Mouse (Mus musculus): ENCODE measurements around the gene Cacng8.

GRCm38 (mm10) chr7:3391809-3392208 is 1.3 kb downstream of the Cacng8 start:
- TF ChIP-seq CTCF (IDR thresholded peaks at IDR 0.05; ENCODE audit: borderline replicate concordance, extremely low read depth, insufficient read depth, insufficient read length), result no peak
- no peak for TF ChIP-seq POLR2A (IDR thresholded peaks at IDR 0.05; ENCODE audit: borderline replicate concordance, extremely low read depth, insufficient read depth, insufficient read length, poor library complexity, severe bottlenecking)

Data from brain, embryonic 14.5 days (tissue).